Mouse (Mus musculus) fibroblast of lung, adult 2 months (primary cell): ENCODE measurements at regions not wholly inside any gene's neighbourhood (a gene's known extent, or its start where the extent isn't known, plus 50 kb on each side); places are given as distances from the start of the nearest gene placed in this dataset.

Experiments used
- DNase-seq: peaks from one replicate; pipeline ENCODE4 v3.0.0-alpha.2; 2011; ENCODE audit warnings: low read depth

DNA sequence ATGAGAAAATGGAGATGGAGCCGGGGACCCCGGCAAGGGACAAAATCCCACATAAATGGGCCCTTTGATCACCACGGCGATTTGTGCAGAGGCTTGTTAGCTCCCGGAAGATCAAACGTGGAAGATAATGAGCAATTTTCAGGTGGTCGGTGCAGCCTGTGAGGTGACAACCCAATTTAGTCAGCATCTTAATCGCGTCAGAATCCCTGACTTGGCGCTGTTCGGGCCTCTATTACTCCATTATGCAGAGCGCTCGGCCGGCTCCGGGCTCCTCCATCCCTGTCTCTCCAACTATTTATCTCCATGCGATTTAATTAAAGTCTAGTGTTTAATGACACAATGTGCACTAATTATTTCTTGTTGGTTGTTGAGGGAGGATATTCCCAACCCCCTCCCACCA is 66.1 kb upstream of the Igsf21 start:
- no peak for DNase-seq

DNA sequence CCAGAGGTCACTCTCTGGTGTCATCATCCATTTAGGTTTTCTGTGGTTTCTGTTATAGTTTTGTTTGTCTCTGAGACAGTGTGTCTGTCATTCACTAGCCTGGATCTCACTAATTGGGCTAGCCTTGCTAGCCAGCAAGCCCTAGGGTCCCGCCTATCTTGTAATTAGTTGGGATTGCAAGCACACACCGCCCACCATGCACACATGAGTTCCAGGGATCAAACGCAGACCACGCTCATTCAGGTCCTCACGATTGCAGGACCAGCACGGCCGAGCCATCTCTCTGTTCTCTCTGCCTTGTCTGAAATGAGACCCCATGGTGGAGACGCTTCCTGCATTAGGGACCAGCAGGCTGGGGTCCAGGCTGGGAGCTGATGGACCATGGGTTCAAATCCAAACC is 60.9 kb upstream of the Igsf21 start:
- no peak for DNase-seq

DNA sequence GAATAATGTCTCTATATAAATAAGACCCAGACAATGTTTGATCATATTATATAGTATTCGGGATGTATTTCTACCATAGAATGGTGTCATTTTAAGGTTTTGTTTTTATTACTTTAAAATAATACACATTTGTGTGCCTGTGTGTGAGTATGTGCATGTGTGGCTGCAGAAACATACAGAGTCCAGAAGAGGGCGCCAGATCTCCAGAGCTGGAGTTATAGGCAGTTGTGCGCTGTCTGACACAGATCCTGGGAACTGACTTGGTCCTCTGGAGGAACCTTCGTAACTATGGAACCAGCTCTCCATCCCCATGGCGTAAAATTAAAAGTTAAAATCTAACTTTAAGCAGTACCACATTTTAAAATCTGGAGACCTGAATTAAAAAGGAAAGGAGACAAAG is 58.4 kb upstream of the Igsf21 start:
- no peak for DNase-seq

DNA sequence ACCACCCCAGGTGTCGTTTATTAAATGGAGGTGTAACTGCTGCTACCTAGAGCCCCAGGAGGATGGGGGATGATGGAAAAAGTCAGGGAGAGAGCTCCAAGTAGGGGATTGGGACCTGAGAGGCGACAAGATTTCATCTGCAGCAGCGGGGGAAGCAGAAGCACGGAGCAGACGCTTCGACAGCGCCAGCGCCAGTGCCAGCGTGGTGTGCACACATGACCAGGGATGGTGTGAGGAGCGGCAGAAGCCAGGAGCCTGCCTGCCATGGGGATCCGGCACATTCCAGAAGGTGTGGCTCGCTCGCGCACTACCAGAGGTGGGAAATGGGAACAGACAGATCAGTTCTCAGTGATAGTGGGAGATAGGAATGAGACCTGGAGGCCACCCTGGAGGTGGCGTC is 55.1 kb upstream of the Igsf21 start:
- DNase-seq = no peak

DNA sequence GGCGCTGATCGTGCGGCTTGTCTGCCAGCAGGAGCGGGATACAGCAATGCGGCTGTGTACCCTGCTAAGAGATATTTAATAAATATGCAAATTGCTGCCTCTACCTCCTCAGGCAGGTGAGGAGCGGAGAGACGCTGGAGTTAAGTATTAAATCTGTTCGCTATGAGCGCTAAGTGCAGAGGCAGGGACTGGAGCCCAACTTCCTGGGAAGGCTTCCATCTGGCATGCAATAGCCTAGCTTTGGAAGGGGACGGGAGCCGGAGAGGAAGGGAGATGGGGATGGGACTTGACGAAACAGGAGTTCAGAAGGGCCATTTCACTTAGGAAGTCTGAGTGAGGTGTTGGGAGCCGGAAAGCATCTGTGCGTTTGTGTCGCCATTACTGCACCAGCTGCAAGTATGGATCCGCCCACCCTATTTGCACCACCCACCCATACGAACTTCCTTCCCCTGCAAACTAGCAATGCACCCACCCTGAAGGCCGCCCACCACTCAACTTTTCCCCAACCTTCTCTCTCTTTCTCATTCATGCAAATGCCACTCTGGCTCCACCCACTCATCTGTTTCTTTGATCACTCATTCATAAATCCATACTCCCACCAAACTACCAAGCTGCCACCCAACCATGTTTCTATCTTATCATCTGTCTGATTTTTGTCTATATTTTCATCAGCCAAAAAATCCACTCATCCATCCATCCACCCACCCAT is 51.5 kb upstream of the Igsf21 start:
- DNase-seq = no peak
